Mouse (Mus musculus): Measurements from ENCODE around the gene Psma6. TPM values are rescaled to one million over a fixed set of nuclear protein-coding genes. Genes with fewer than 3 reads are reported as not detected.

Psma6 gene
- total RNA-seq, 2 experiments from 2014 or later, result 151 to 158 TPM

Other genes starting within 250 kb of the Psma6 start
- 10 to 100 TPM; 52.9 to 59.1 TPM for gene Srp54b, start 229.1 kb upstream of the Psma6 start, total RNA-seq (2021)
- 10 to 100 TPM in 1 of 2 experiments, under 1 TPM in 1; 0.69 to 14.8 TPM for gene 1700047I17Rik2, start 184.6 kb upstream of the Psma6 start, total RNA-seq (2021)
- gene Srp54c, start 154.1 kb upstream of the Psma6 start, total RNA-seq (2021), result 10 to 100 TPM; 37.0 to 40.1 TPM
- gene 1110008L16Rik, start 84.6 kb upstream of the Psma6 start, total RNA-seq (2021), result 1 to 10 TPM; 5.9 to 7.9 TPM
- 10 to 100 TPM; 12.6 to 14.7 TPM for gene Ppp2r3c, start 81.2 kb upstream of the Psma6 start, total RNA-seq (2021)
- gene Nfkbia, start 108.4 kb downstream of the Psma6 start, total RNA-seq (2021), result 10 to 100 TPM; 27.8 to 37.5 TPM
- gene Aldoart2, start 181.0 kb downstream of the Psma6 start, total RNA-seq (2021), result not detected
- gene Insm2, start 215.2 kb downstream of the Psma6 start, total RNA-seq (2021), result under 1 TPM; 0.51 to 0.77 TPM

All from left cerebral cortex, postnatal 10 days (tissue).